Mouse (Mus musculus) layer of hippocampus, postnatal 36 days (tissue): ENCODE results near the gene Myo1e. TPM values are rescaled to one million over a fixed set of nuclear protein-coding genes. Genes with fewer than 3 reads are reported as not detected.
A peak's percentile ranks its signal among the peaks of the same experiment; 100 is the strongest.
"Not testable (repeated sequence)": the region's sequence is repeated elsewhere in the genome, so short reads cannot be mapped to it uniquely, and the experiment has no call there.

Experiments used
- DNase-seq, 2 experiments: peaks; one replicate each; pipeline ENCODE4 v3.0.0; 2022
- total RNA-seq, 2 experiments: library from RNA; stranded (reverse); gene quantifications; 2 replicates each; pipeline ENCODE4 v1.2.3; 2021

The Myo1e gene
- total RNA-seq, 2 experiments from 2014 or later: 8.0 to 8.1 TPM

GRCm38 (mm10) chr9:70255005-70255404 lies 47.9 kb downstream of the Myo1e start:
- no peak for DNase-seq

- not testable (repeated sequence) for DNase-seq
These were observed 48.9 kb downstream of the Myo1e start for GRCm38 (mm10) chr9:70256027-70256426.

DNA sequence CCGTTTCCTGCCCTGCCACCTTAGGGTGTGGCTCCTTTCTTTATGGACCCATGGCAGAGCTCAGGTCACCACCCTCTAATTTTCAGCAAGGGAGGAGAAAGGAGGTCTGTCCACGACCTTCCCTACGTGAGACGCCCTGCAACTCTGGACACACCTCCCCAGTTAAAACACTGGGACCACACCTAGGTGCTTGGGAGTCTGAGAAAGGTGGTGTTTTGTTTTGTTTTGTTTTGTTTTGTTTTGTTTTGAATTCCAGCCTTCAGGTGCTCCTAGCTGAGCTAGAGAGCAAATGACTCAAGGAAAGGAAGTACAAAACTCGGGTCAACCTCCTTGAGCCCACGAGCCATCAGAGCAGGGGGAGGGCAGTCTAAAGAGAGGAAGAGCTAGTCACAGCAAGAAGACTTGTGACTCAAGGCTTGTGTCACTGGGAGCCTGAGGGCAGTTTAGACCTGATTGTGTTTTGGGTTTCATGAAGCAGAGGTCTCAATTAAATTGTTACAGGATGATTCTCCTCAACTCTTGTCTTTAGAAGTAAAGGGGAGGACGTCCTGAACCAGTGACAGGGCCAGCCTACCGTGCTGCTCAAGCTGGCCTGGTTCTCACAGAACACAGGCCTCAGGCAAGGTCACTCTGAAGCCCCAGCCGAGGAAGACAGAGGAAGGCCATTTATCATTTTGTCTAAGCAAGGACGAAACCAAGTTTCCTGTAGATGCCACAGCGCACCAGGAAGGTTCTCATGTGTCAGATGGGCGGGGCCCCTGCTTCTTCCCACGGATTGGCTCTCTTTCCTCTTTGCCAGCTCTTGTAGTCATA lies 50.3 kb downstream of the Myo1e start:
- DNase-seq: no peak

- no peak for DNase-seq
These were observed 53.2 kb downstream of the Myo1e start for GRCm38 (mm10) chr9:70260324-70260841.

DNA sequence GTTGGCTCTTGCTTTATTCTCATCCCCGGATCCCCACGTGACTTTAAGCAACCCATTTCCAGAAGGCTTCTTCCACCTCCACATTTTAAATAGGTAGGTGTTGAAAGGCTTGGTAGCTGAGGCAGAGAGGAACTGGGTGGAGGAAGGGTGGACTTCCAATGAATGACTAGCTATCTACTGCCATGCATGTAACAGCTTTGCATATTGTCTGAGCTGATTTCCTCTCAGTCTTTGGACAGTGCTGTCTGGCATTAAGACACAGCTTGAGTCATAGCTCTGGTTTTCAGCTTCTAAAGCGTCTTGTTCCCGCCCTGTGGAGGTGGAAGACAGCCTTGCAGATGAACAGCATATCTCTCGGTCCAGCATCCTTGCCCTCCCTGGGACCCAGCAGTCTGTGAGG lies 54.5 kb downstream of the Myo1e start:
- no peak for DNase-seq

- no peak for DNase-seq
These were observed 56.0 kb downstream of the Myo1e start for GRCm38 (mm10) chr9:70263134-70263533.

DNA sequence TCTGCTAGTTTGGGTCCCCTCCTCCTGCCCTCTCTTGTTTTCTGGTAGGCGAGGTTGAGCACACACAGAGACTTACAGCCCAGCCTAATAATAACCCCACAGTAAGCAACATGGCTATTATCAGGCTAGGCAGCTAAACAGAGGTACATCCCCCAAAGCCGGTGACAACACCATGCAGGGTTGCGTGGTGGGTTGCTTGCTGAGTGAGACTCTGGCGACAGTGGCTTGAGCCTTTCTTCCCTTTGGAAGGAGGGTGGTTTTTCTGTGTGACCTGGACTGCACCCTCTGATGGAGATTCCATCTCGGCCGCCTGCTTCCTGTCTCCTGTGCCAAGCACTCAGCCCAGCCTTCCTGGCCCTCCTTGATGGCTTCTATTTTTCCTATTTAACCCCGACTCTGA lies 56.6 kb downstream of the Myo1e start:
- no peak for DNase-seq

DNA sequence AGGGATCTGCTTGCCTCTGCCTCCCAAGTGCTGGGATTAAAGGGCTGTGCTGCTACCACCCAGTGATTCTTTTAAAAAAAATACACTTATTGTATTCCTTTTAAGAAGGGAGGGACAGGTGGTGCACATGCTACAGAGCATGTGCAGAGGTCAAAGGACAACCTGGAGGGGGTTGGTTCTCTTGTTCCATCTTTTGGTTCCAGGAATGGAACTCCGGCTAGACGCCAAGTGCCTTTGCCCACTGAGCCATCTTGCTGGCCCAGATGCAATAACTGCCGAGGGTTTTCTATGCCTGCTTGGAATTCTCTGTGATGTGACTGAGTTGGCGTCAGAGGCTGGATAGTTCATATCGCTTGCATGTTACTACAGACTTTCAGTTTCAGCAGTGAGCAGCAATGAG lies 58.4 kb downstream of the Myo1e start:
- DNase-seq: no peak

DNA sequence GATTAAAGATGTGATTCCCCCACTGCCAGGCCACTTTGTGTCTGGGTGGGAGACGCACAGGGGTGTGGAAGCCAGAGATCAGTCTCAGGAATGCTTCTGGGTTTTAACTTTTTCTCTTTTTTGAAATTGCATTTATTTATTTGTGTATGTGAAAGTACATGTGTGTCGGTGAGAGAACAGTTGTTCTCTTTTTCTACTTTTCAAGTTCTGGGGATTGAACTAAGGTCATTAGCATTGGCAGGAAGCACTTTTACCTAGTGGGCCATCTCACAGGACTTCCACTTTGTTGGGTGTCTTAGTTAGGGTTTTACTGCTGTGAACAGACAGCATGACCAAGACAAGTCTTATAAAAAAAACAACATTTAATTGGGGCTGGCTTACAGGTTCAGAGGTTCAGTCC lies 59.0 kb downstream of the Myo1e start:
- DNase-seq: no peak

DNA sequence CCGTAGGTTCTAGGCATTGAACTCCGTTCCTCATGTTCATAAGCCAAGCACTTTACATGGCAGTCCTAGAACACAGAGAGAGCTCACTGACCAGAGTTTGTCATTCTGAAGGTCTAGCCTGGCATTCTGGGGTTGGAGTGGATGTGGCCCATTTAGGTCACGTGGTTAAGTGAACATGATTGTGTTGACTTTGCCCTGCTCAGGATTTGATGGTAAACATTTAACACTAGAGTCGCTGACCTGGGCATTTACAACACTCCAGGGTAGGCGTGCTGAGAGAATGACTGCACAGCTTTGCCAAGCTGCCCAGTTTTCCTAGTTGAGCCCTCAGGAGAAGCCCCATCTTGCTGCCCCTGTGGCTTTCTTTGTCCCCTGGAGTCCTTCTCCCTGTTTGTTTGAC lies 60.0 kb downstream of the Myo1e start:
- no peak for DNase-seq

DNA sequence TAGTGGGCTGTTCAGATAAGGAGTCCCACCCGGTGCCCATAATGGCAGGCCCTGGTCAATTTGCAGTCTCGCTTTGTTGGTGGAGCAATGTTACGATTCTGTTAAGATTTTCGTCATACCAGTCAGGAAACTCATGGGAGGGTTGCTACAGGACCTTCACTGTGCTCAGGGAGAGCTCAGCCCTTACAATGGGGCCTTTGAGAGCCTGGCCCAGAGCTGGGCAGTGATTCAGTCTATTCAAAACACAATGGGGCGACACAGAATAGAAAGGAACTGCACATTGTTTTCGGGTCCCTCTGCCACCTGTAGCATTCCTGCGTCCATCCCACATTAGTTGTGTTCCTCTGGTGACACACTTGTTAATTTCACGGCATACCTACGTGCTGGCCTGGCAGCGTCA lies 62.2 kb downstream of the Myo1e start:
- DNase-seq: peak in 1 of 2 experiments; percentile 9

DNA sequence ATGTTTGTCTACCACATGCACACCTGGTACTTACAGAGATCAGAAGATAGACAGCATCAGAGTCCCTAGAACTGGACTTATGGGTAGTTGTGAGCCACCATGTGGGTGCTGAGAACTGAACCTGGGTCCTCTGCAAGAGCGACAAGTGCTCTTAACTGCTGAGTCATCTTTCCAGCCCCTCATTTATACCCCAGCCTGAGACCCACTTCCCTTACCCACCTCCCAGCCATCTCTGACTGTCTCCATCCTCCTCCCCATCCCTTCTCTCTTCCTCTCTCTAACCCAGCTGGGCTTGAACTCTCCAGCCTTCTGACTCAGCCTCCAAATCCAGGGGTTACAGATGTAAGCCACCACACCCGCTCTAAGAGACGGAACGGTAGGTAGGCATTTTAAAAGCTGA lies 63.3 kb downstream of the Myo1e start:
- no peak for DNase-seq

GRCm38 (mm10) chr9:70271137-70271536 lies 64.0 kb downstream of the Myo1e start:
- DNase-seq: no peak

DNA sequence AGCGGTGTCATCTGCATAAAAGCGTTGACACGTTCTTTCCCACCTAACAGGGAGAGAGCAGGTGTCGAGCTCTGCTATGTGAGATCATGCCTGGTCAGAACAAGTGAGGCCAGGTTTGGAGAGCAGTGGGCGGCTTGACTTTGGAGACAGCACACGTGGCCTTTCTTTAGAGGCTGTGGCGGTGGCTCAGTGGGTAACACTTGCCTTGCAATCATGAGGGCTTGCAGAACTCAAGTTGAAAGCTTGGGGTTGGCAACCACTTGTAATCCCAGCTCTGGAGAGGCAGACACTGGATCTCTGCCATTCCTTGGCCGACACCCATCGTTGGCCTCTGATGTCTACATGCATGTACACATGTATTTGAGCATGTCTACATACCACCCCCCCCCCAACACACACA lies 64.5 kb downstream of the Myo1e start:
- DNase-seq: no peak

GRCm38 (mm10) chr9:70274071-70274470 lies 66.9 kb downstream of the Myo1e start:
- DNase-seq: no peak

DNA sequence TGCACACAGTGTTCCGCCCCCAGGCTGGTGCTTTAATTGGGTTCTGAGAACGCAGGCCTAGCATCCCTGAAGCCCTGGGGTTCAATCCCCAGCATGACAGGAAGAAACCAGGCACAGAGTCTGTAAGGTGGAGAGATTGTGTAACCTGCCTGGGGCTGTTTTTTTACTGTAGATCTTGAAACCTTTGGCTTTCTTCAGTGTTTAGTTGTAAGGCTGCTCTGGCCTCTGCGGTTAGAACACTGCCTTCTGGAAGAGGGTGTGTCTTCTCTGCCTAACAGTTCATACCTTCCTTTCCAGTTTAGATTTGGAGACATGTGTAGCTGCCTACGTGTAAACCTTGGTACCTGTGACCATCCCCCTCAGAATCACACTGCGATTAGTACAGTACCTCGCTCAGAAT lies 67.3 kb downstream of the Myo1e start:
- no peak for DNase-seq

GRCm38 (mm10) chr9:70274887-70275555 lies 67.9 kb downstream of the Myo1e start:
- DNase-seq: no peak

DNA sequence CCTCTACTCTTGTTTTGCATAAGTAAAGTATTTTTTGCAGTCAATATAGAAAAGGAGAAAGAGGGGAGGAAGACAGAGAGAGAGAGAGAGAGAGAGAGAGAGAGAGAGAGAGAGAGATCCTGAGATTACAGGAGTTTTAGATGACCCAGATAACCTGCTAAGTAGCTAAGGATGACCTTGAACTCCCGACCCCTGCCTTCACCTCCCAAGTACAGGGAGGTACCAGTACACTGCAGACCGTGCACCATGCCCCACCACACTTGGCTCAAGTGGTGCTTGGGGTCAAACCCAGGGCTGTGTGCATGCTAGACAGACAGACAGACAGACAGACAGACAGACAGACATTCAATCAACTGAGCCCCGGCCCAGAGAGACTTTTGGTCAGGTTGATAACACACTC lies 69.9 kb downstream of the Myo1e start:
- DNase-seq: no peak

DNA sequence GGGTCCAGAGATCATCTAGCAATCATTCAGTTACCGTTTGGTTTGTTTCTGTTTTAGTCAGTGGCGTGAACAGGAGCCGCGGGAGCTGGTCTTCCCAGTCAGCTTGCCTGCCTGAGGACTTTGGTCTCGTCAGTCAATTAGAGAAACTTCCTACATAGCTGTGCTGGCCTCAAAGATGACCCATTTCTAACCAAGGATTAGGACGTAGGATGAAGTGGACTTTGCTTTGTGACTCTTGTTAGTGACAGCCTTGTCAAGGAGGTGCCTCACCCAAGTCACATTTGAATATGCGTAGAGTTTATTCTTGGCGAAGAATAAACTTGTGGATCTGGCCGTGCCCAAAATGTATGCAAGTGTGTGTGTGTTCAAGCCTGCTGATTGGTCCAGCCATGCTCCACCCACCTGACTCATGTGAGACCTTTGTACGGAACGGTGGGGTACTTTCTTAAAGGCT lies 70.4 kb downstream of the Myo1e start:
- no peak for DNase-seq

DNA sequence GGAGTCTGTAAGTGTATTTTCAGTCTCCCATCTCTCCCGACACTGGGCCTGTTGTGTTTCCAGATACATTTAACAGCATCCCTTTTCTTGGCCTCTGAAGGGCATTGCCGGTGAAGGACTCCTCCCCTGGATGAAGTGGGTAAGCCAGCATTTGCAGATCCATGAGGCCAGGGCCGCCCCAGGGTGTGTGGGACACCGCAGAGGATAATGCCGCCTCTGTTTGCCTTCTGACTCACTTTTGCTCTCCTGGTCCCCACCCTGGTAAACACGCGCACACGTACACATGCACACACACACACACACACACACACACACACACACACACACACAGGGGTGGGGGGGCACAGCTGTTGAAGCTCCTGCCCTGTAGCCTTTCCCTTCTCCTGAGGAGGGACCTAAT lies 74.3 kb downstream of the Myo1e start:
- no peak for DNase-seq

- DNase-seq: no peak
These were observed 75.0 kb downstream of the Myo1e start for GRCm38 (mm10) chr9:70282107-70282506.

DNA sequence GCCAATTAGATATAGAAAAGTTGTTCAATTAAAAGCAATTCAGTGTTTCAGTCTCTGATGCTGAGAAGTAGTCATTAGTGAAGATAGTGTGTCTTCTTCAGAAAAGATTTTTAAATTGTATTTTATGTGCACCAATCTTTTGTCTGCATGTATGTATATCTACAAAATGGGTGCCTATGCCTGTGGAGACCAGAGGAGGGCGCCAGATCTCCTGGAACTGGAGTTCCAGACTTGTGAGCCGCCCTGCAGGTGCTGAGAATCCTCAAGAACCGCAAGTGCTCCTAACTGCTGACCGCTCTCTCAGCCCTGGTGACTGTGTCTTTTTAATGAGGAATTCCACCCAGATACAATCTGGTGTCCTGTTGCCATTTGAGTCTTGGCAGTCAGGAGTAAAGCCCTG lies 76.0 kb downstream of the Myo1e start:
- no peak for DNase-seq

DNA sequence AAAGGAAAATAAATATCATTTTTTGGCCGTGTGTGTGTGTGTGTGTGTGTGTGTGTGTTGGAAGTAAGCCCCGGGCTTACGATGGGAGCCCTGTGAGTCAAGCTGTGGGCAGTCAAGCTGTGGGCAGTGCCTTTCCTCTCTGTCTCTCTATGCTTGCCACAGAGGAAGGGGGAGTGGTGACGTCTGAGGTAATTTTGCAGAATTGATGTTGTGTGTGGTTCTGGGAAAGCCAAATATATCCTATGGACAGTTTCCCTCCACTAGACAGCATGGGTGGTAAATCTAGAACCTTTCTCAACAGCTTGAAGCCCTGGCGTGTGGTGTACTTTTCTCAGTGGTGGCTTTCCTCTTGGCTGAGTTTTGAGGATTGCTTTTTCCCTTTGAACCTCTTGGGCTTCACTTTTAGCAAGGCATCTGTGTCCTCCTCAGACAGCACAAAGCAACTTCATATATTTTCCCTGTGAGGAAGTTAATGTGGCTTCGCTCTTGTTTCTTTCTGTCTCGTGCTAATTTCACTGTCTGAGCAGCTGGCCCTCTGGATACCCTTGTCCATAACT lies 77.5 kb downstream of the Myo1e start:
- DNase-seq: no peak

GRCm38 (mm10) chr9:70290785-70291184 lies 83.6 kb downstream of the Myo1e start:
- DNase-seq: peak in 1 of 2 experiments; percentile 10
